Mouse (Mus musculus): ENCODE data around the gene Galnt2.
A peak's percentile ranks its signal among the peaks of the same experiment; 100 is the strongest.

Gene Galnt2

GRCm38 (mm10) chr8:124235536-124235935 lies 4.3 kb downstream of the Galnt2 start:
- peak; percentile 45 for DNase-seq (ENCODE audit: low read depth, low spot score)

- DNase-seq (ENCODE audit: low read depth, low spot score) = no peak
These were observed 8.2 kb downstream of the Galnt2 start for GRCm38 (mm10) chr8:124239350-124239749.

- DNase-seq (ENCODE audit: low read depth, low spot score) = no peak
These were observed 9.7 kb downstream of the Galnt2 start for GRCm38 (mm10) chr8:124240932-124241331.

- no peak for DNase-seq (ENCODE audit: low read depth, low spot score)
These were observed 11.0 kb downstream of the Galnt2 start for GRCm38 (mm10) chr8:124242208-124242607.

GRCm38 (mm10) chr8:124242913-124243312 lies 11.7 kb downstream of the Galnt2 start:
- no peak for DNase-seq (ENCODE audit: low read depth, low spot score)

- DNase-seq (ENCODE audit: low read depth, low spot score) = no peak
These were observed 16.4 kb downstream of the Galnt2 start for GRCm38 (mm10) chr8:124247581-124247980.

GRCm38 (mm10) chr8:124248688-124249087 lies 17.5 kb downstream of the Galnt2 start:
- no peak for DNase-seq (ENCODE audit: low read depth, low spot score)

GRCm38 (mm10) chr8:124250255-124250654 lies 19.1 kb downstream of the Galnt2 start:
- no peak for DNase-seq (ENCODE audit: low read depth, low spot score)

- no peak for DNase-seq (ENCODE audit: low read depth, low spot score)
These were observed 19.6 kb downstream of the Galnt2 start for GRCm38 (mm10) chr8:124250785-124251184.

GRCm38 (mm10) chr8:124252533-124252950 lies 21.4 kb downstream of the Galnt2 start:
- no peak for DNase-seq (ENCODE audit: low read depth, low spot score)

- no peak for DNase-seq (ENCODE audit: low read depth, low spot score)
These were observed 22.7 kb downstream of the Galnt2 start for GRCm38 (mm10) chr8:124253939-124254338.

GRCm38 (mm10) chr8:124256841-124257240 lies 25.6 kb downstream of the Galnt2 start:
- no peak for DNase-seq (ENCODE audit: low read depth, low spot score)

GRCm38 (mm10) chr8:124257363-124257762 lies 26.2 kb downstream of the Galnt2 start:
- no peak for DNase-seq (ENCODE audit: low read depth, low spot score)

GRCm38 (mm10) chr8:124259146-124259545 lies 28.0 kb downstream of the Galnt2 start:
- DNase-seq (ENCODE audit: low read depth, low spot score) = no peak

- DNase-seq (ENCODE audit: low read depth, low spot score) = no peak
These were observed 28.7 kb downstream of the Galnt2 start for GRCm38 (mm10) chr8:124259925-124260324.

GRCm38 (mm10) chr8:124260371-124260770 lies 29.2 kb downstream of the Galnt2 start:
- no peak for DNase-seq (ENCODE audit: low read depth, low spot score)

- no peak for DNase-seq (ENCODE audit: low read depth, low spot score)
These were observed 31.9 kb downstream of the Galnt2 start for GRCm38 (mm10) chr8:124263058-124263457.

GRCm38 (mm10) chr8:124264032-124264431 lies 32.8 kb downstream of the Galnt2 start:
- no peak for DNase-seq (ENCODE audit: low read depth, low spot score)

GRCm38 (mm10) chr8:124264671-124265070 lies 33.5 kb downstream of the Galnt2 start:
- DNase-seq (ENCODE audit: low read depth, low spot score) = no peak

GRCm38 (mm10) chr8:124265130-124265529 lies 33.9 kb downstream of the Galnt2 start:
- DNase-seq (ENCODE audit: low read depth, low spot score) = no peak

- no peak for DNase-seq (ENCODE audit: low read depth, low spot score)
These were observed 34.6 kb downstream of the Galnt2 start for GRCm38 (mm10) chr8:124265798-124266197.

GRCm38 (mm10) chr8:124267206-124267605 lies 36.0 kb downstream of the Galnt2 start:
- DNase-seq (ENCODE audit: low read depth, low spot score) = no peak

- no peak for DNase-seq (ENCODE audit: low read depth, low spot score)
These were observed 39.3 kb downstream of the Galnt2 start for GRCm38 (mm10) chr8:124270504-124270903.

- no peak for DNase-seq (ENCODE audit: low read depth, low spot score)
These were observed 39.7 kb downstream of the Galnt2 start for GRCm38 (mm10) chr8:124270904-124271303.
